Mouse (Mus musculus): Measurements from ENCODE around the gene Gm42417. TPM values are rescaled to one million over a fixed set of nuclear protein-coding genes. Genes with fewer than 3 reads are reported as not detected.

Gene Gm42417
- polyA plus RNA-seq, 1 experiment from 2014 or later, result 0.69 TPM

DNA sequence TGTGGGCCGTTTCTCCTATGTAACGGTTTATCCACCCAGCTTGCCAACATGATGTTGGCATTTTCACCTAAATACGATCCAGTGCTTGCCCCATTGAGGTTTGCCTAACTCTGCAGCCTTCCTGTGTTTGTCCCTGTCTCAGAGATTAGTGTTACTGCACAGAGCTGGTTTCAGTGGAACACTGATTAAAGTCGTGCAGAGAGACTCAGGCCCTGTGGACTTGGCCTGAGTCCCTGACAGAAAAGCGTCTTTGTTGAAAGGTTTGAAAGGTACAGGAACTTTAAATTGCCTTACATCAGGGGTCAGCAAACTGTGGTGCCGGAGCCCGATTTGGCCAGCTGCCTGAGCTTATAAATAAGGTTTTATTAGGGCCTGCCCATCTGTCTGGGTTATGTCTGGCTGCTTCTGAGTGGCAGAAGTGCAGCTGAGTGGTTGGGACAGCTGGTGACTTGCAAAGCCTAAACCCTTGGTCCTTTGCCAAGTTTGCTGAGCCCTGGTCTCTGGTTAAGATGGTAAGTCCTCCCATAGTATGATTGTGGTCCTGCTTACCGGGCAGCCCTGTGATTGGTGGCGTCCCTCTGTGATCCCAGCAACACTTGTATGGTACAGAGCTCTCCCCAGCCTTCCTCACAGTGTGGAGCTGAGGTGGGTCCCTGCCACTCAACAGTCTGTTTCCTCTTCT lies 15.8 kb downstream of the Gm42417 start:
- Histone ChIP-seq H3K36me3 (peaks cover 89% of the 10 kb centered on the region), H3K27ac (replicated peaks) (no peak overlapping the region), H3K4me3 (no peak overlapping the region), H3K27me3 (ENCODE audit: low read depth, poor library complexity, severe bottlenecking) (no peaks in the 10 kb centered on the region), H3K9me3 (replicated peaks) (no peaks in the 10 kb centered on the region), H3K4me1 (peaks cover 4% of the 10 kb centered on the region; the same call in 1 of the 2 replicates)
- DNase-seq (ENCODE audit: low spot score), result no peak
- WGBS, result 92% methylated on average over 9 of the region's 9 CpGs

DNA sequence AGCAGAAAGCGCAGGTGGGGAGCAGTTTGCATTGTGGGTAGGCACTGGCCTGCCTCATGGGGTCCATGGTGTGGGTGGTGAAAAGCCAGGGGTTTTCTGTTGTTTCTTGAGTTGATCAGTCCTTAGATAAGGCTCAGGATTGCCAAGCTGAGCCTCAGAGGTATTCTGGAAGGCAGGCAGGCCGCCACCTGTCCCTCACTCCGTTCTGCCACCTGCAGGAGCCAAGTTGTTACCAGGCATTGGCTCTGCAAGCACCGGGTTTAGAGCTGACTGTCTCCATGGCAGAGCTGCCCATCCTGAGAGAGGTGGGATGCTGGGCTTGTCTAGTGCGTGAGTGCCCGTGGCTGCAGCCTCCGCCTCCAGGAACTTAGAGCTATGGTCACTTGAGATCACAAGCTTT lies 17.0 kb downstream of the Gm42417 start:
- Histone ChIP-seq H3K36me3 (peaks cover 99% of the 10 kb centered on the region), H3K4me1 (no peaks in the 10 kb centered on the region), H3K27me3 (ENCODE audit: low read depth, poor library complexity, severe bottlenecking) (no peaks in the 10 kb centered on the region), H3K9me3 (replicated peaks) (no peaks in the 10 kb centered on the region), H3K27ac (replicated peaks) (no peak overlapping the region), H3K4me3 (no peak overlapping the region)
- 90% methylated on average over 7 of the region's 7 CpGs for WGBS
- no peak for DNase-seq (ENCODE audit: low spot score)

DNA sequence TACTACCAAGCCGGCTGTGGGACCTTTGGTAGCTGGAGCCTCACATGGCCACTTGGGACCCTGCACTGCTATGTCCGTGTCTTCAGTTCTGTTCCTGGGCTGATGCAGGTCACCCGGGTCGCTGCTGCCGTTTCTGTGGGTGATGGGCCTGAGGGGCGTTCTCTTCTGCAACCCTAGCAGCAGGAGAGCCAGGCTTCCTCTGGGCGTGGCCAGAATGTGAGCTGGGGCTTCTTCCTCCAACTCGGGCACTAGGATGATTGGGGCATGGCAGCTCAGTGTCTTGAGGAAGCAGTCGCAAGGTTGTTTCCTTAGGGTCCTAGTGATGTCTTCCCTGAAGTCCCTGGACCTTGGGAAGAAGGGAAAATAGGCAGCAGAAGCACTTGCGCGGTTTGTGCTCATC lies 19.6 kb downstream of the Gm42417 start:
- WGBS, result 89% methylated on average over 11 of the region's 11 CpGs
- Histone ChIP-seq H3K27ac (replicated peaks) (no peak overlapping the region), H3K27me3 (ENCODE audit: low read depth, poor library complexity, severe bottlenecking) (no peaks in the 10 kb centered on the region), H3K4me3 (no peak overlapping the region), H3K9me3 (replicated peaks) (no peaks in the 10 kb centered on the region), H3K4me1 (peaks cover 9% of the 10 kb centered on the region), H3K36me3 (peaks cover 96% of the 10 kb centered on the region)
- DNase-seq (ENCODE audit: low spot score), result no peak

DNA sequence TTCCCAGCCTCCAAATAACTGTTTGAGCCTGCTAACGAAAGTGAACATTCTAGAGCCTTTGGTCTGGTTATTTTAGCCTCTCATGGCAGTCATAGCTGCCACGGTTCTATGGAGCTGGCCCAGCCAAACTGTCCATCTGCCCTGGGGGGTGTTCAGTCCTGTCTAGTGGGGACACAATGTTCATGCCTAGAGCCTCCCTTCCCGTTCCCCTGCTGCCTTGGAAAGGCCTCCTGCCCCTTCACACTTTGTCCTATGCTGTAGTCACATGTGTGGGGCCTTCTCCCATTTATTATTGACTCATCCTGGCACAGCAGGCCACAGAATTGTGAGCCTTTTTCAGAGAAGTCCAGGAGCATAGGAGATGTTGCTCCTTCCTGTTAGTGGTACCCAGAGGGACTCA lies 21.0 kb downstream of the Gm42417 start:
- Histone ChIP-seq H3K27ac (replicated peaks) (no peak overlapping the region), H3K4me3 (no peak overlapping the region), H3K36me3 (peaks cover 90% of the 10 kb centered on the region), H3K4me1 (peaks cover 22% of the 10 kb centered on the region), H3K27me3 (ENCODE audit: low read depth, poor library complexity, severe bottlenecking) (no peaks in the 10 kb centered on the region), H3K9me3 (replicated peaks) (no peaks in the 10 kb centered on the region)
- whole genome bisulfite sequencing, result 88% methylated on average over 3 of the region's 3 CpGs
- no peak for DNase-seq (ENCODE audit: low spot score)

DNA sequence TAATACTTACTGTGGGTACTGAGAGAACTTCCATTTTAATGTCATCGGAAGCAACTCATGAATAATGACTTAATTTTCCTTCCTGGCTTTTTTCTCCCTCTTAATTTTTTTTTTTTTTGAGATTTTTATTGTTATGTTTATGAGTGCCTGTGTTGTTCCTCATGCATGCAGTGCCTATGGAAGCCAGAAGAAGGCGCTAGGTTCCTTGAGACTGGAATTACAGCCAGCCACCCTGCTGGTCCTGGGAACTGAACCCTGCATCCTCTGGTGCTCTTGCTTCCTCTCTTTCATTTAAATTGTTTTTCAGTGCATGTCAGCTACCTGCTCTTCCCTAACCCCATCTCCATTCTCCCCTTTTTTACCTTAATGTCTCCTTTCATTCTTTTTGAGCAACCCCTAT lies 25.5 kb downstream of the Gm42417 start:
- Histone ChIP-seq H3K4me3 (peak overlapping the region; percentile 97), H3K27me3 (ENCODE audit: low read depth, poor library complexity, severe bottlenecking) (no peaks in the 10 kb centered on the region), H3K4me1 (peaks cover 31% of the 10 kb centered on the region), H3K9me3 (replicated peaks) (no peaks in the 10 kb centered on the region), H3K27ac (replicated peaks) (no peak overlapping the region), H3K36me3 (peaks cover 45% of the 10 kb centered on the region)
- WGBS, result 43% methylated on average over 2 of the region's 2 CpGs
- peak; percentile 35 for DNase-seq (ENCODE audit: low spot score)

DNA sequence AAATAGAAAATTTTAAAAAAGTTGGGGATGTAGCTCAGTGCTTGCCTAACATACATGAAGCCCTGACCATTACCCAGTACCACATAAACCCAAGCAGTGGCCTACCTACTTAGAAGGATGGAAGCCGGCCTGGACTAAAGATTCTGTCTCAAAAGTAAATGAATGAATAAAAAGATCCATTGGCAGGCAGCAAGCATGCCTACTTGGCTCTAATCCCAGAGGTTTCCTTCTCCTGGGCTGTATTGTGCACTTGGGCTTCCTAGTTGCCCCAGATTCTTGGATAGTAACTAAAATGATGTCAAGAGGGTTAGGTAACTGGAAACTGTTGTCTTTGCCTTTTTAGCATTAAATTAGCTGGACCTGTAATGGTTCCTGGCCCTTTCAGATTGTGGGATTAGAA lies 25.9 kb downstream of the Gm42417 start:
- WGBS, result 9% methylated on average over 1 of the region's 1 CpGs
- H3K9me3 ChIP-seq (replicated peaks), result no peaks in the 10 kb centered on the region
- H3K4me3 ChIP-seq, result peak overlapping the region; percentile 97
- peaks cover 31% of the 10 kb centered on the region for H3K4me1 ChIP-seq
- DNase-seq (ENCODE audit: low spot score), result no peak
- peaks cover 41% of the 10 kb centered on the region for H3K36me3 ChIP-seq
- H3K27ac ChIP-seq (replicated peaks), result peak overlapping the region; percentile 94
- H3K27me3 ChIP-seq (ENCODE audit: low read depth, poor library complexity, severe bottlenecking), result no peaks in the 10 kb centered on the region

DNA sequence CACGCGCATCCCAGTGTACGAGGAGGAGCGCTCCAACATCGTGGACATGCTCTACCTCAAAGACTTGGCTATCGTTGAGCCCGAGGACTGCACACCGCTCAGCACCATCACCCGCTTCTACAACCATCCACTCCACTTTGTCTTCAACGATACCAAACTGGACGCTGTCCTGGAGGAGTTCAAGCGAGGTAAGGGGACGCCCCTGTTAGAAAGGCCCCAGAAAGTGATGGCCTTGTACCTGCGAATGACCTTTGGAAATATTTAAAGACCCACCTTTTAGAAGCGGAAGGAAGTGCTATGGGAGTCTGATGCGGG lies 26.3 kb downstream of the Gm42417 start:
- peaks cover 37% of the 10 kb centered on the region for H3K36me3 ChIP-seq
- no peaks in the 10 kb centered on the region for H3K9me3 ChIP-seq (replicated peaks)
- no peaks in the 10 kb centered on the region for H3K27me3 ChIP-seq (ENCODE audit: low read depth, poor library complexity, severe bottlenecking)
- H3K4me1 ChIP-seq, result peaks cover 31% of the 10 kb centered on the region
- peak overlapping the region; percentile 97 for H3K4me3 ChIP-seq
- H3K27ac ChIP-seq (replicated peaks), result peak overlapping the region; percentile 94
- WGBS, result under 1% methylated on average over 16 of the region's 16 CpGs
- DNase-seq (ENCODE audit: low spot score), result no peak

DNA sequence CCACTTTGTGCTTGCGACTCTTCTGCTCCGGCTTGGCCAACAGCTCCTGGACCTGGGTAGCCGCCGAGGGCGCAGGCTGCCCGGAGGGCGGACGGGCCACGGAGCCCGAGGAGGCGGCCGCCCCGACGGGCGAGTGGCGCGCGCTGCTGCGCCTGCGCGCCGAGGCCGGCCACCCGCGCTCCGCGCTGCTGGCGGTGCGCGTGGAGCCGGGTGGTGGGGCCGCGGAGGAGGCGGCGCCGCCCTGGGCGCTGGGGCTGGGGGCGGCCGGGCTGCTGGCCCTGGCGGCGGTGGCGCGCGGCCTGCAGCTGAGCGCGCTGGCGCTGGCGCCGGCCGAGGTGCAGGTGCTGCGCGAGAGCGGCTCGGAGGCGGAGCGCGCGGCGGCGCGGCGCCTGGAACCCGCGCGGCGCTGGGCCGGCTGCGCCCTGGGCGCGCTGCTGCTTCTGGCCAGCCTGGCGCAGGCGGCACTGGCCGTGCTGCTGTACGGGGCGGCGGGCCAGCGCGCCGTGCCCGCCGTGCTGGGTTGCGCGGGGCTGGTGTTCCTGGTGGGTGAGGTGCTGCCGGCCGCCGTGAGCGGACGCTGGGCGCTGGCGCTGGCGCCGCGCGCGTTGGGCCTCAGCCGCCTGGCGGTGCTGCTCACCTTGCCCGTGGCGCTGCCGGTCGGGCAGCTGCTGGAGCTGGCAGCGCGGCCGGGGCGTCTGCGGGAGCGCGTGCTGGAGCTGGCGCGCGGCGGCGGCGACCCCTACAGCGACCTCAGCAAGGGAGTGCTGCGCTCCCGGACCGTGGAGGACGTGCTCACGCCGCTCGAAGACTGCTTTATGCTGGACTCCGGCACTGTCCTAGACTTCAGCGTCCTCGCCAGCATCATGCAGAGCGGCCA lies 26.9 kb downstream of the Gm42417 start:
- H3K36me3 ChIP-seq, result peaks cover 36% of the 10 kb centered on the region
- no peaks in the 10 kb centered on the region for H3K27me3 ChIP-seq (ENCODE audit: low read depth, poor library complexity, severe bottlenecking)
- H3K27ac ChIP-seq (replicated peaks), result peak overlapping the region; percentile 94
- peak; percentile 66 for DNase-seq (ENCODE audit: low spot score)
- H3K4me3 ChIP-seq, result peak overlapping the region; percentile 97
- peaks cover 31% of the 10 kb centered on the region for H3K4me1 ChIP-seq
- no peaks in the 10 kb centered on the region for H3K9me3 ChIP-seq (replicated peaks)
- WGBS, result 6% methylated on average over 126 of the region's 126 CpGs

DNA sequence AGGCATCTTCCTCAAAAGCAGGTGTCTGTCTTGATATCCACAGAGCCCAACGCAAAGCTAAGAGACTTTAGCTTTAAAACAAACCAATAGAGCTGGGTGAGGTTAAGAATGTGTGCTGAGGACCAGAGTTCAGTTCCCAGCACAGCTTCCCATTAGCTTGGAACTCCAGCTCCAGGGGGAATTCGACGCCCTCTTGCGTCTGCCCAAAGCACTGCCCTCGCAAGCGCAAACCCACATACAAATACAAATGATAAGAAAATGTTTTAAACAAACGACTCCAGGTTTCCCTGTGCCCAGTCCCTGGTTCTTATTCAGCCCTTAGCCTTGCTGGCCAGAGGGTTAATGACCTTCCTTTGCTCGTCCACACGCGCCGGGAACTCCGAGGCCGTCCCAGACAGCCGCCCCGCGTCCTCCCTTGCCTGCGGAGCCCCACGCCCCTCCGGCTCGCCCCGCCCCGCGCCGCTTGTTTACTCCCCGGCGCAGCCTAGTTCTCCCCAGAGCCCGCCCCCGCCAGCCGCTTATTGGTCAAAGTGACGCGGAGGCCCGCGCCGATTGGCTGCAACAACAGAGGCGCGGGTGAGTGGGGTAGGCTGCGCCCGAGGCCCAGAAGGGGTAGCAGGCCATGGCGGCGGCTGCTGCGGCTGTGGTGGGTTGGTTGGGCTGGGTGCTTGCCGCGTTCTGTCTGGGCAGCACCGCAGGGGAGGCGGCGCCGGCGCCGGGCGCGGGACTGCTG lies 27.8 kb downstream of the Gm42417 start, which contains the start of gene Cnnm3:
TSS of gene Cnnm3 (plus strand) at position 579 of the 733 bp plus-strand sequence.
- H3K4me1 ChIP-seq, result peaks cover 31% of the 10 kb centered on the region
- H3K36me3 ChIP-seq, result peaks cover 35% of the 10 kb centered on the region
- H3K9me3 ChIP-seq (replicated peaks), result no peaks in the 10 kb centered on the region
- no peaks in the 10 kb centered on the region for H3K27me3 ChIP-seq (ENCODE audit: low read depth, poor library complexity, severe bottlenecking)
- peak within 1 kb of the TSS; percentile 97 for H3K4me3 ChIP-seq
- H3K27ac ChIP-seq (replicated peaks), result peak within 1 kb of the TSS; percentile 94
- WGBS, result 1% methylated on average over 48 of the region's 51 CpGs
- peak; percentile 100 for DNase-seq (ENCODE audit: low spot score)

DNA sequence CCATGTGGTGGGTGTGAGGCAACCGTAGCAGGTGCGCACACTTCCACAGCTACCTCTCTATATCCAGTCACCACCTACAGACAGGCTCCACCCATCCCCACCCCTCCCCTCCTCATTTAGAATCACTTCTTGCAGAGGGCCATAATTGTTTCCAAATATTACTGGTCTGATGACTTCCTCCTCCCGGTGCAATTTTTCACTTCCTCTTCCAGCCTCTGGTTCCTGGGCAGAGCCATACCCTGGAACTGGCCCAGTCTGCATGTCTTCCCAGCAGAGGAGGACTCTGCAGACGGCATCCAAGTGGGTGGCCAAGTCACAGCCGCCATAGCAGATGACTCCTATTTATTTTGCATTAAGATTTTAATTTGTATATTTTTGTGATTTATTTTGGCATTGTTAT lies 31.0 kb downstream of the Gm42417 start:
- no peak for DNase-seq (ENCODE audit: low spot score)
- 90% methylated on average over 5 of the region's 5 CpGs for WGBS
- H3K4me3 ChIP-seq, result no peak overlapping the region
- no peak overlapping the region for H3K27ac ChIP-seq (replicated peaks)
- H3K36me3 ChIP-seq, result peaks cover 22% of the 10 kb centered on the region
- no peaks in the 10 kb centered on the region for H3K27me3 ChIP-seq (ENCODE audit: low read depth, poor library complexity, severe bottlenecking)
- H3K4me1 ChIP-seq, result peaks cover 8% of the 10 kb centered on the region
- H3K9me3 ChIP-seq (replicated peaks), result no peaks in the 10 kb centered on the region

DNA sequence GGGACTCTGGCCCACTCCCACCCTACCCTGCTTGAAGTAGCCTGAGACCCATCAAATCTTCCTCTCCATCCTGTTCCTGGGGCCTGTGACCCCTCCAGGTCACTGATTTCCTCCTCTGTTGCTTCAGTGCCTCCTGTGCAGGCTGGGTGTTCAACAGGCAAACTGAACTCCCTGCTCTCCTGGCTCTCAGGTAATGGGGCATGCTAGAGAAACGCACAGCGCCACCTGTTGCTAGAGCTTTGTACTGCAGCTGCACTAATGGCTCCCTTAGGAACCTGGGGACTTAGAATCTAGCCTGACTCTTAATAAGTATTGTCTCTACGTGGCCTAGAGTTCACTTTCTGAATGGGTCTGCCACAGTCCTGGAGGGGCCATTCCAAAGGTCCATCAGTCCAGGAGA lies 38.0 kb downstream of the Gm42417 start:
- peak; percentile 73 for DNase-seq (ENCODE audit: low spot score)
- 10% methylated on average over 3 of the region's 3 CpGs for WGBS
- peaks cover 37% of the 10 kb centered on the region for H3K36me3 ChIP-seq
- H3K27me3 ChIP-seq (ENCODE audit: low read depth, poor library complexity, severe bottlenecking), result no peaks in the 10 kb centered on the region
- H3K4me1 ChIP-seq, result no peaks in the 10 kb centered on the region
- no peaks in the 10 kb centered on the region for H3K9me3 ChIP-seq (replicated peaks)
- H3K4me3 ChIP-seq, result no peak overlapping the region
- H3K27ac ChIP-seq (replicated peaks), result no peak overlapping the region

DNA sequence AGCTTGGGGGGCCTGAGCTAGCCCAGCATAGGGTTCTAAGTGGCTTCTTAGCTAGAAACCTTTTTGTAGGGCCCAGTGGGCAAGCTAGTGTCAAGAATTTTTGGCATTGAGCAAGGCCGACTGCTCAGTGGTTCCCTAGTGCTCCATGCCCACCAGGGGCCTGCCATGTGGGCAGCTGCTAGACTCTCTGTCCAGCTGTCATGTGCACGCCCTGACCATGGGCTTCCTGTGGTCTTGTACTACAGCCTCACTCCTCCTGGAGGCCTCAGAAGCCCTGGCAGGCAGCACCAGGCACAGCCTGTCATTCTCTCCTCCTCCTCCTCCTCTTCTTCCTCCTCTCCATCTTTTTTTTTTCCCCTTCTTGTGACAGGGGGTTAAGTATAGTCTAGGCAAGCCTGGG lies 41.9 kb downstream of the Gm42417 start:
- Histone ChIP-seq H3K4me1 (peaks cover 8% of the 10 kb centered on the region), H3K36me3 (peaks cover 23% of the 10 kb centered on the region), H3K27ac (replicated peaks) (no peak overlapping the region), H3K27me3 (ENCODE audit: low read depth, poor library complexity, severe bottlenecking) (no peaks in the 10 kb centered on the region), H3K9me3 (replicated peaks) (no peaks in the 10 kb centered on the region), H3K4me3 (no peak overlapping the region)
- DNase-seq (ENCODE audit: low spot score), result no peak
- WGBS, result 83% methylated on average over 2 of the region's 2 CpGs
